Mouse (Mus musculus) adrenal gland, adult 18-20 months (tissue): Measurements from ENCODE around the gene Gm28374. TPM values are rescaled to one million over a fixed set of nuclear protein-coding genes. Genes with fewer than 3 reads are reported as not detected.

Experiments
- DNase-seq, 2 experiments: peaks; one replicate each; pipeline ENCODE4 v3.0.0; 2021 to 2022; ENCODE audit warnings: low spot score in 2 of 2
- total RNA-seq, 2 experiments: library from RNA; stranded (reverse); gene quantifications; 1 replicate in 1 of 2; 2 replicates in 1 of 2; pipeline ENCODE4 v1.2.3; 2021

The Gm28374 gene
- total RNA-seq, 2 experiments from 2014 or later, result not detected

DNA sequence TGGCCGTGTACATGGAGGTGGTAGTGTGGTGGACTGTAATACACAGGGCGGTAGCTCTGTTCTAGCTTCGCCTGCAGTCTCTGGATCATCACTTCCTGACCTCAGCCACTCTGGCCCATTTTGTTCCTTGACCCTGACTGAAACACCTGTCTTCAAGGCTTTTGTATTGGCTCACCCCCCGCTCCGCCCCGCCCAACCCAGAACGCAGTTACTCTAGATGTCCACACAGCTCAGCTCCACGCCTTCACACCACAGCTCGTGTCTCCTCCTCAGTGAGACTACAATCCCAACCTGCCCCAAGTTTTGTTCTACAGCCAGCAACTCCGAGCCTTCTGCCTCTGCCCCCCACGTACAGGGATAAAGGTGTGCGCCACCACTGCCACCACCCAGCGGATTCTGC lies 6.8 kb upstream of the Gm28374 start:
- no peak for DNase-seq

DNA sequence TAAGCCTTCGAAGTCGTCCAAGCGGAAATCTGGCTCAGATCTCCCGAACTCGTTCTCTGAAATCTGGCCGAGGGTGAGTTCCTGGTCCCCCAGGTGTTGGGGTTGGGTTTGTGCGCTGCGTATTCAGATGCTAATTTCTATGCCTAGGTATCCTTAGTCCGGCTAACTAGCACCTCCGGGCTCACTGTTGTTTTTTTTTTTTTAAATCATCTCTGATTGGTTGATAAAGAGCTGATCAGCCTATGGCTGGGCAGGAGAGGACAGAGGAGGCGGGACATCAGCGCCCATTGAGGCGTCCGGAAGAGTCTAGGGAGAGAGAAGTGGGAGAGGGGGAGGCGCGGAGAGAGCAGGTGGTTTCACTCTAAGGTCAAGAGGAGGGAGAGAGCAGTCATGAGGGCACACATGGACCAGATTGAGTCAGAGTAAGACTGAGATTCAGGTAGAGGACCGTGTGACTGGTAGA lies 3.4 kb upstream of the Gm28374 start:
- peak in 1 of 2 experiments; percentile 22 for DNase-seq

DNA sequence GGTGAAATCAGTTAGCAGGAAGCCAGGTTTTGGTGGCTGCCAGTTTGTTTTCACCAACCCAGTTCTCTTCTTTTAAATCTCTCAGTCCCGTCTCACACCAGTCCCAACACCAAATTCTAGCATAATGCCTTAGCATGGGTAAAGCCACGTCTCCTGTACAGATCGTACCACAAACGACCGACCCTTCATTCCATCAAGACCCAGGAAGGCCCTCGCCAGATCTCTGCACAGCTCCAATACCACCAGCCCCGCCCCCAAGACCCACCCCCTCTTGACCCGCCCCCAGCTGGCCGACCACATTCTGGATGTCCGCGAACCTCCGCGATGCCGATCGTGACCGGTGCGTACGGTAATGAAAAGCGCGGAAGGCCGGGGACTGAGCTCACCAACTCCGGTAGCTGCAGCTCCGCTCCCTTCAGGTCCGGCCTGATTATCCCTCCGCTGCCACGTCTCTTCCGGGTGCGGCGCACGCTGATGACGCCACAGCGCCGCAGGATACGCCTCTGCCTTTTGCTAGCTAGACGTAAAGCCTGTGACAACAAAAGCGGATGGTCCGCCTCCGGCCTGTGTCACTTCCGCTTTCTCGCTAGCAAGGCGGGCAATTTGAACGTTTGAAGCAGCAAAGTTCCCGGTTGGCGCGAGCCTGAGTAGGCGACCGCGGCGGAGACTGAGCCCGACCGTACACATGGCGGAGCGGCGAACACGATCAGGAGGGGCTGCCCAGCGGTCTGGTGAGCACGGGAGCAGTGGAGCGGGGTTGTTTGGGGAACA lies 2.6 kb upstream of the Gm28374 start, which contains the start of the genes Zfpl1 and Cdca5:
TSS of gene Zfpl1 (minus strand) at position 479 of the 771 bp plus-strand sequence.
TSS of gene Cdca5 (plus strand) at position 506 of the 771 bp plus-strand sequence.
- DNase-seq, result peak; percentile 91 to 95

DNA sequence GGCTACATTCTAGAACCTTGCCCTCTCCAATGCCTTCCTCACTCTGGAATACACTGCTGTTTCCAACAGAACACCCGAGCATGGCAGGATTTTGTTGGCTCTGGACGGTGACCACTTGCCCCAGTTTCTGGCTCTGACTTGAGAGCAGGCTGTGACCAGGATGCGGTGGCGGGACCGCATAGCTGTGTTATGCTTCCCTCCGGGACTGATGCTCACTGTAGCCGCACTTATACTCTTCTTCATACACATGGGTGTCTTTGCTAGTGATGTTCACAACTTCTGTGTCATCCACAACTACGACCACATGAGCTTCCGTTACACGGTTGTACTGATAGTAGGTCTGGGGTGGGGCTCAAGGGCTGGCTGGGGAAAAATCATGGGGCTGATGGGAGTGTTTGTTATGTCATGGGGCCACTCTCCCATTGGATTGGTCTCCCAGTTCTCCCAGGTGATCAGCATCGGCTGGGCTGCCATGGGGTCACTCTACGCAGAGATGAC lies 2.0 kb downstream of the Gm28374 start, which contains the start of gene Tmem262:
TSS of gene Tmem262 (plus strand) at position 51 of the 498 bp plus-strand sequence.
- DNase-seq, result no peak

DNA sequence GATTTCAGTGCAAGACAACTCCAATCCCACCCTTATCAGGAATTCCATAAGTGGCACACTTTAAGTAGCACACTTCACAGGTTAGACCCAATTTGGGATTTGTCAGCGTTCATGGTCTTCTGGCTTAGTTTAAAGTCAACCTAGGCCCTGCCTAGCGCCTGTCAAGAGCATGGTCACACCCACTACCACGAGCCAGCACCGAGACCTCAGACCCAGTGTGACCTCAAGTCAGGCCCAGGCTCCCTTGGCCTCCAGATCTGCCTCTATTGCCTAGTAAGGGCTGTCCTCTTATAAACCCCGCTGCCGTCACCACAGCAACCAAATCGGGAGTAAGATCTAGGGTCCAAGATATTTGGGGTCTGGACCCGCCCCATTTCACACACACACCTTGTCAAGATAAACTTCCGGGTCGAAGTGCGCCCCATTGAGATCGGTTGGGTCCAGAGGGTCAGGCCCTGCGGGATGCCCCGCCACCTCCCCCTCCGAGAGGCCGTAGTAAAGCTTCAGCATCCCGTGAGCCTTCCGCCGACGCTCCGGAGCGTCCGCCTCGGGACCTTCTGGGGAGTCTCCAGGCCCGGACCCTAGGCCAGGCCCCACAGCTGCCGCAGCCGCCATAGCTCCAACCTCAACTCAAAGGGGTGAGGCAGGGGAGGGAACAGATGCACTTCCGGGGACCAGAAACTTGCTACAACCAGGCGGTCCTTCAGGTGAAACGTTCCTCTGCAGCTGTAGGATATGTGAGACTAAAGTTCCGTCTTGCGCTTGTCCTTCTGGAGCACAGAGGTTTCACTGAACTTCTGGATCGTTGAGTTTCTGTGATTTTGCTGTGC lies 5.3 kb downstream of the Gm28374 start, which contains the start of gene Vps51:
TSS of gene Vps51 (minus strand) at position 668 of the 830 bp plus-strand sequence.
- DNase-seq, result peak; percentile 74 to 78

DNA sequence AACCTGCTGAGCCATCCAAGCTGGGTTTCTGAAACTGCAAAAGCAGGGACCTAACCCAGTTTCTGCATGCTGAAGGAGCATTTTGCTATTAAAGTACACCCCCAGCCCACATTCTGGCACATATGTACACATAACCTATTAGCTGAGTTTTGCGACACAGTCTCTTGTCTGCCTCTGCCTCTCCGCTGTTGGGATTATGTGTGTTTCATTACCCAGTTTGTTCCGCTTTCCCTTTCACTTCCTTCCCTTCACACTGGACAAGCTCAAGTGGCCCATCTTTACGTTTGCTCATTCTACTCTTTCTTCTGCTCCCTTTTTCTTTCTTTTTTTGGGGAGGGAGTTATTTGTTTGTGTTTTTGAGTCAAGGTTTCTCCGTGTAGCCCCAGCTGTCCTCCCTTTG lies 8.2 kb downstream of the Gm28374 start:
- peak in 1 of 2 experiments; percentile 9 for DNase-seq

DNA sequence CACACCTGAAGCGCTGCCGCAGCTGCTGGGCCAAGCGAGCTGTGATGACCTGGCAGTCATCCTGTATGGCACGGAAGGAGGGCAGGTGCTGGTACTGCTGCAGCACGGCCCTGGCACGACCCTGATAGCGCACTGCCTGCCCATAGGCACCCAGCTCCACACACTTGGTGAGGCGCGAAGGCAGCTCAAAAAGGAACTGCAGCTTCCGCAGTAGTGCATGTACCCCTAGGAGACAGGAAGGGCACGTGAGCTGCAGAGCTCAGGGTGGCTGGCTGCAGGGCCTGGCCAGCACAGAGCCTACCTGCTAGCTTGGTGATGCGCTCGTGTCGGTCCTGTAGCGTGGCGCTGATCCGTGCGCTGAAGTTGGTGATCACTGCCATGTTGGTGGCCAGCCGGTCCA lies 10.8 kb downstream of the Gm28374 start:
- no peak for DNase-seq

DNA sequence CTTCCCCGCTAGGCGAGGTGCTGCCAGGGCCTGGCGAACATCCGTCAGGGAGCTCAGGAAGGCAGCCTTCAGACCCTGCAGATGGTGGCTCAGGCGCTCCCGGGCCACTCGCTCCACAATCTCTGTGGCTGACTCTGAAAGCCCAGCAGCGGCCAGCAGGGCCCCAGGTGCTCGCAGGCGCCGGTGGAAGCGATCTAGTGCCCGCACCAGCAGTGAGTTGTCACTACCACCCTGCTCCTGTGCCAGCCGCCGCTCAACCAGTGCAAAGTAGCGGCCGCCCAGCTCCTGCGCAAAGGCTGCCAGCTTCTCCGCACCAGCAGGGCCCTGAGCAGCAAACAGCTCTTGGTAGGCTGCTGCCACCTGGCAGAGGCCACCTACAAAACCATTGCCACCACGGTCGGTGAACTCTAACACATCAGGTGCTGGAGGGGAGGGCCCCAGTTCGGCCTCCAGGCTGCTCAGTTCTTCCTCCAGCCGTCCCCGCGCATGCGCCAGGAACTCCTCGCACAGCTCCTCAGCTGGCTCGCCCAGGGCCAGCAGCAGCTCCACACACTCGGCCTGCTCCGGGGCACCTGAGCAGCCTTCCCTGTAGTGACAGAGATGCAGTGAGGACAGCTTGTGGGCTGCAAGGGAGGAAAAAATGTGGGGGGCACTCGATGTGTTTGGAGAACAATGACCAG lies 11.3 kb downstream of the Gm28374 start:
- no peak for DNase-seq

DNA sequence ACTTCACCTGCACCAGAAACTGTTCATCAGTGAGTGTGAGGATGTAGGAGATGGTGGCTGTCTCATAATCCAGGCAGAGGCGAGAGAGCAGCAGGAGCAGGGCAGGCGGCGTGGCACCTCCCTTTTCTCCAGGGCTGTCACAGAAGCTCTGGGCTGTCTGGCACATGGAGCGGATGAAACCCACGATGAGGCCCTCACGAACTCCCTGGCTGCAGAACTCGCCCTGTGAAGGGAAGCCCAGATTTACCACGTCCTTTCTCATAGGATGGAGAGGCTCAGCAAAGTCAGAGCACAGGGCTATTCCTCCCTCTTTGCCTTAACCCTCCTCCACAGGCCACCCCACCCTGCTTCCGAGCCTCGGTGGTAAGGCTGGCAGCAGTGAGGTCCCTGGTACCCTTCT lies 12.2 kb downstream of the Gm28374 start:
- no peak for DNase-seq

DNA sequence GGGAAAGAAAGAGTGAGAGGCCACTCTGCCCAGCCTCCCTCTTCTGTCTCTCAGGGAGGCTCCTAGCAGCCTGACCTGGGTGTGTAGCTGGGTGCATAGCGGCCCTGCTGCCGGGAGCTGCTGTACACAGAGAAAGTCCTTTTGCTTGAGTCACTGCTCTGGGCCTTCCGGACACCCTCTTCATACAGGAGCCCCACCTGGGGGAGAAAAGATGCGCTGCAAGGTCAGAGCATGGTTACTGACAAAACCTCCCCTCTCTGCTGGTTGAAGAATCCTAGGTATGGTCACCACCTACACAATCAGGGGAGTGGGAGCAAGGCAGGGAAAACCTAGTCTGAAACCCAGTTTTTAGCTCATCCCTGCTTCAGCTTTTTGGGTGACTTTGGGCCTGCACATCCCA lies 13.1 kb downstream of the Gm28374 start:
- DNase-seq, result no peak

DNA sequence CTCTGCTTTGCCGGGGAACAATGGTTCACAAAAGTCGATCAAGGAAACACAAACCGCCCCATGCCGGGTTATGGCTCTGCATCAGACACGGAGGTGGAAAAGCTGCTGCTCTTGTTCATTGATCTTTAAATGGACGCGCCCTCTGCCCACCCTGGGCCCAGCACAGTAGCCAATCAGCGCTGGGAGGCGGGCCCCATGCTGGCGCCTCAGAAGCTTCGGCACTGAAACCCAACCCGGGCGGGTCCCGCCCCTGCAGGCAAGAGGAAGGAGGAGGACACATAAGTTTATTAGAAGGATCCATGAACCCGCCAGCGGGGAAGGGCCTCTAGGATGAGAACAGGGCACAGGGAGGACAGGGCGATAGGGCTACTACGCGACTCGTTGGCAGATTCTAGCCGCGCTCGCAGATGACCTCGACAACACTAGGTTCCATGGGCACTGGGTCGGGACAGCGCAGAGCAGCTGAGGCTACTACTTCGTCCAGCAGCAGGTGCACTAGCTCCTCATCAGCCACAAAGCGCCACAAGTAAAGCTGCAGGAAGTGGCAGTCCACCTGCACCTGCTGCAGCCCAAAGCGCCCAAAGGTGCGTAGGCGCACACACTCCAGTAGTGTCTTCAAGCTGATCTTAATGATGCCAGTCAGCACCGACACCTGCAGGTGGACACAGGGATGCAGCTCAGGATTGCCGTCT lies 14.2 kb downstream of the Gm28374 start, which contains the start of gene Tm7sf2:
TSS of gene Tm7sf2 (minus strand) at position 650 of the 692 bp plus-strand sequence.
- peak; percentile 84 to 85 for DNase-seq

DNA sequence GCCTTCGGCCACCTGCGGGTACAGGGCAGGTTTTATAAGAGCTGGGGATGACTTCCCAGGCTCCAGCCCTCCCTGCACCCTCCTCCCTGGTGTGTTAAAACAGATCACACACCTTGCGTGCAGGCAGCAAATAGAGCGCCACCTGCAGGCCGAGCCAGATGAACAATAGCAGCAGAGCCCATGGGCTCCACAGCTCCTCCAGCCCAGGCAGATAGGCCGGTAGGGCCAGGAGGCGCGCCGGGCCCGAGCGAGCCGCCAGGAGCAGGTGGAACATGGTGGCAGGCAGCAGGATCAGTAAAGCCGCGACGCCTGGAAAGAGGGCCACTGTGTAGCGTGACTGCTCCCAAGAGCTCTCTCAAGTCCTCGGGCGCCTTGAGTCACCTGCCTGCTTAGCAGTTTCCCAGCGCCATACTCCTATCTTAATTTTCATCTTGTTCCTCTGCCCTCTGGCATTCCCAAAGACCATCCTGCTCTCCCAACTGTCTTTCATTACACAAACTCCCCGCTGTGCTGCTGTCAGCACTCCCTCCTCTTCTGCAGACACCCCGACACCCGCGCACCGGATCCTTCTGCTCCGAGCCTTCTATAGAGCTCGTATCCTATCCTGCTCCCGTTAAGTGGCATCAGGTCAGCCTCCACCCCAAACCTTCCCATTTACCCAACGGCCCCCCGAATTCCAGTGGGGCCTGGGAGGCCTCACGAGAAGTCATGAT lies 14.9 kb downstream of the Gm28374 start:
- DNase-seq, result peak; percentile 75 to 82

DNA sequence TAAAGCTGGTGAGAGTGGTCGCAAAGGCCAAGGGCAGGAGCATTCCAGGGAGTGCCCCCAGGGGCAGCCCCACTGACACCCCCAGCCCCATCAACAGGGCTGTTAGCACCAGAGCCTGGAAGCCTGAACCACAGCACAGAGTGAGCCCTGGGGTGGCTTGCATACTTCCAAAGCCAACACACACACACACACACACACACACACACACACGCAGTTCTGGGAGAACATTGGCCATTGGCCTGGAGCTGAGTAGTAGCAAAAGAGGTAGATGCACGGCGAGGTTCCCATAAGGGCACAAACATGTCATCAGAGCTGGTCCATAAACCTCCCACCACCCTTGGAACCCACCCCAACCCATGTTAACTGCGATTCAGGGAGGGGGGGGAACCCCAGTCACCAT lies 15.5 kb downstream of the Gm28374 start:
- no peak for DNase-seq

DNA sequence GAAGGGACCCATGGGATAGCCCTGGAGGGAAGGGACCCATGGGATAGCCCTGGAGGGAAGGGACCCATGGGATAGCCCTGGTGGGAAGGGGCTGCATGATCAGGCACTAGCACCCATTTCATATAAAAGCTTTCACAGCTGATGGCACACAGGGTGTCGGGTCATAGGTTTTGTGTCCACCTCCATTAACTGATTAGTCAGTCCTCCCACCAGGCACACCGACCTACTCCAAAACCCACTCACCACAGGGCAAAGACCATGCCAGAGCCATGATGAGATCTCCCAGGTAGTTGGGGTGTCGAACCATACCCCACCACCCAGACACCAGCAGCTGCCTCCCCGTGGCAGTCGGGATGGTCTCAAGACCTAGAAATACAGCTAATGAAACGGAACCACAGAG lies 19.0 kb downstream of the Gm28374 start:
- no peak for DNase-seq

DNA sequence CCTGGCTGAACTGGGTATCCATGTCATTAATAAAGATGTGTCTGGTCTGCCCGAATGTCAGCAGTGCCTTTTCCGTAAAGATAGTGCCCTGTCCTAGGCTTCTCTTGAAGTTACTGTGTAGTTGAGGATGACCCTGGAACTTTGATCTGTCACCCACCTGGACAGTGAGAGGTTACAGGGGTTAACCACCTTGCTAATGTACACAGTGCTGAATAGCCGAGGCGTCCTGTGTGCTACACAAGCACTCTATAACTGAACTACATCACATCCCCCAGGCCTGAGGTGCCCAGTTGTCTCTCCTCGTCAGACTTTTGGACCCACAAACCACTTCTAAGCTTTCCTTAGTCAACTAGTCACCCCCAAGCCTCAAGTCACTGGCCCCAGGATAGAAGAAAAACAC lies 19.6 kb downstream of the Gm28374 start:
- DNase-seq, result no peak

DNA sequence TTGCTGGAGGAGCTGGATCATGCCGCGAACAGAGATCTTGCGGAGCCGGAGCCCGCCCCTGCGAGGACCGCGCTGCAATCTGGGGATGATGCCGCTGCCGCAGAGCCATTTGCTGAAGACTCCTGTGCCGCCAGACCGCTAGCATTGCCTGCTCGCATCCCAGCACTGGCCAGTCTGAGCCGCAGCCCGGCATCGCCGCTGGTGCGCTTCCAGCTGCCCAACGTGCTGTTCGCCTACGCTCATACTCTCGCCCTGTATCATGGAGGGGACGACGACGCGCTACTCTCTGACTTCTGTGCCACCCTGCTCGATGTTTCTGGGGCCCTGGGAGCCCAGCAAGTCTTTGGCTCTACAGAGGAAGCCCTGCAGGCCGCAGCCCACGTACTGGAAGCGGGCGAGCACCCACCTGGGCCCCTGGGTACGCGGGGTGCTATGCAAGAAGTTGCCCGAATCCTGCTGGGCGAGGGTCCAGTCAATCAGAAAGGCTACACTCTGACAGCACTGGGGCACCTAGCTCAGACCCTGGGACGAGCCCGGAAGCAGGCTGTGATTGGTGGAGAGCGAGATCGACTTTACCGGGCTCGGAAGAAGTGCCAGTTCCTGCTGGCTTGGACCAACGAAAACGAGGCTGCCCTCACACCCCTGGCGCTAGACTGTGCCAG lies 20.3 kb downstream of the Gm28374 start:
- DNase-seq, result no peak

DNA sequence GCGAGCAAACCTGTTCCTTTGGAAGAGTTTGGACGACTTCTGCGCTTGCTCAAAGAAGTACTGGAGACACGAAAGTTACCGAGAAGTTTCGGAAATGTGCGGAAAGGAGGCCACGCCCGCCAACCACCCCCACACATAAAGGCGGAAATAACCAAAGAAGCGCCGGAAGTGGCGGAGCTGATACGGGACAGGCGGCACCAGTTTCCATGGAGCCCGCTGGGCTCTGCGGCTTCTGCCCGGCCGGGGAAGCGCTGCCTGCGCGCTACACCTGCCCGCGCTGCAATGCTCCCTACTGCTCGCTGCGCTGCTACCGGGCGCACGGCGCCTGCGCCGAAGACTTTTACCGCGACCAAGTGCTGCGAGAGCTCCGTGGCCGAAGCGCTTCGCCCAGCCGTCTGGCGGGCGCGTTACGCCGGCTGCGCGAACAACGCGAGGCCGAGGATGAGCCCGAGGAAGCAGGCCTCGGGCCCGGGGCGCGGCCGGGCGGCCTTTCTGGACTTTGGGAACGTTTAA lies 21.0 kb downstream of the Gm28374 start, which contains the start of gene Znhit2:
TSS of gene Znhit2 (plus strand) at position 172 of the 513 bp plus-strand sequence.
- DNase-seq, result peak; percentile 86 to 87

DNA sequence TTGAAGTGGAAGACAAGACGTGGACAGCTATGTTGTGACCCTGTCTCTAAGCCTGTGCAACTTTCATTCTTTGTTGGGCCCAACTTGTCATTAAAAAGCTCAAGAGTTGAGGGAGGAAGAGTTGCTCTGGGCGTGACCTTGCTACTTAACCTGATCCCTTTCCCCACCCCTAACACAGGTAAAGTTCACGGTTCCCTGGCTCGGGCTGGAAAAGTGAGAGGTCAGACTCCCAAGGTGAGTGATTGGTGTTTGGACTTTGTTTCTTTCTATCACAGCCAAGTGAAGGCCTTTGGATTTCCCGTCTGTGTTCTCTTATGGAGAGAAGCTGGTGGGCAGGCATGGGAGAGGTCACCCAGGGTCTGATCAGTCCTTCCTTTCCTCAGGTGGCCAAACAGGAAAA lies 23.1 kb downstream of the Gm28374 start:
- DNase-seq, result peak in 1 of 2 experiments; percentile 18

DNA sequence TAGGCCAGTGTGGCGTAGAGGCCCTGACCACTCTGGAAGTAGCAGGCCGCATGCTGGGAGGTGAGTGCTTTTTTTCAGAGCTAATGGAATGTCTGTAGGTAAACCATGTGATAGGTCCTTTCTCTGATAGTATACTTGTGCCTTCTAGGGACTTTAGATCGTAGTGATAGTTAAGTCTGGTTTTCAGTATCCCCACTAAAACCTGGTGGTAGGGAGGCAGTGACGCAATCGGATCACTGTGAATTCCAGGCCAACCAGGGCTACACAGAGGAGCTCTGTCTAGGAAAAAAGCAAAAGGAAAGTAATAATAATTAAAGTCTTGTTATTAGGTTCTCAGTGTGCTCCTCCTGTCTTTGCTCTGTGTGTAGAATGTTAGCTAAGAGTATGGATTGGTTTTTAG lies 23.5 kb downstream of the Gm28374 start:
- peak in 1 of 2 experiments; percentile 15 for DNase-seq
